Mouse (Mus musculus) forebrain, postnatal 0 days (tissue): ENCODE results near the gene Syt15. TPM values are rescaled to one million over a fixed set of nuclear protein-coding genes. Genes with fewer than 3 reads are reported as not detected.
A peak's percentile ranks its signal among the peaks of the same experiment; 100 is the strongest.

Experiments used
- ATAC-seq: fragments of 200-750 bp; cut with Nextera tagmentation; 2 replicates; pipeline ENCODE4 v1.8.0; 2017; ENCODE audit warnings: mild to moderate bottlenecking, moderate library complexity
- DNase-seq: peaks from one replicate; pipeline ENCODE4 v3.0.0-alpha.2; 2015
- H3K27ac ChIP-seq: fragments of 300-500 bp; sonication (generic); 2 replicates; pipeline ENCODE4 v1.5.1; 2014; ENCODE audit warnings: low read depth, mild to moderate bottlenecking, antibody characterized with exemption, low read length, moderate library complexity, mixed read lengths
- H3K27me3 ChIP-seq: fragments of 300-500 bp; sonication (generic); 2 replicates; pipeline ENCODE4 v1.6.1; 2014; ENCODE audit warnings: mild to moderate bottlenecking, low read length, mixed read lengths; ENCODE audit not compliant: insufficient read depth
- H3K36me3 ChIP-seq: fragments of 300-500 bp; sonication (generic); 2 replicates; pipeline ENCODE4 v1.6.1; 2014; ENCODE audit warnings: mild to moderate bottlenecking, moderate library complexity; ENCODE audit not compliant: insufficient read depth
- H3K4me1 ChIP-seq: fragments of 300-500 bp; sonication (generic); 2 replicates; pipeline ENCODE4 v1.6.1; 2014; ENCODE audit warnings: antibody characterized with exemption; ENCODE audit not compliant: insufficient read depth
- H3K4me2 ChIP-seq: fragments of 300-500 bp; sonication (generic); 2 replicates; pipeline ENCODE4 v1.6.1; 2014; ENCODE audit warnings: low read depth, mild to moderate bottlenecking, moderate library complexity
- H3K4me3 ChIP-seq: fragments of 300-500 bp; sonication (generic); 2 replicates; pipeline ENCODE4 v1.5.1; 2014; ENCODE audit warnings: low read depth, low read length, mixed read lengths
- H3K9ac ChIP-seq: fragments of 300-500 bp; sonication (generic); 2 replicates; pipeline ENCODE4 v1.6.1; 2014; ENCODE audit warnings: mild to moderate bottlenecking
- H3K9me3 ChIP-seq: fragments of 300-500 bp; sonication (generic); 2 replicates; pipeline ENCODE4 v1.6.1; 2016; ENCODE audit warnings: low read length
- CTCF ChIP-seq: sonication (generic); IDR thresholded peaks from 2 replicates; pipeline ENCODE4 v1.5.1; 2016; ENCODE audit warnings: antibody characterized with exemption, control low read depth, low read depth
- WGBS: fragments of 180-500 bp; shearing (Covaris S2); extraction: QIAGEN DNeasy Blood & Tissue Kit; methylation state at CpG from one replicate; pipeline ENCODE4 v1.1.7; 2014; 5-methylcytosine and 5-hydroxymethylcytosine counted together
- polyA plus RNA-seq: library from polyadenylated mRNA; unstranded; fragments of >200 nt; fragmentation: Nextera tagmentation; extraction: Ambion mirVana; gene quantifications from 2 replicates; pipeline ENCODE4 v1.2.1, GENCODE M21; 2015
- total RNA-seq: library from RNA; depleted of rRNA; stranded (reverse); fragments of >200 nt; gene quantifications from 2 replicates; pipeline ENCODE4 v1.2.3, GENCODE M21; 2014

Syt15 gene
- total and polyA plus RNA-seq, 2 experiments from 2014 or later = 0.65 to 1.0 TPM

DNA sequence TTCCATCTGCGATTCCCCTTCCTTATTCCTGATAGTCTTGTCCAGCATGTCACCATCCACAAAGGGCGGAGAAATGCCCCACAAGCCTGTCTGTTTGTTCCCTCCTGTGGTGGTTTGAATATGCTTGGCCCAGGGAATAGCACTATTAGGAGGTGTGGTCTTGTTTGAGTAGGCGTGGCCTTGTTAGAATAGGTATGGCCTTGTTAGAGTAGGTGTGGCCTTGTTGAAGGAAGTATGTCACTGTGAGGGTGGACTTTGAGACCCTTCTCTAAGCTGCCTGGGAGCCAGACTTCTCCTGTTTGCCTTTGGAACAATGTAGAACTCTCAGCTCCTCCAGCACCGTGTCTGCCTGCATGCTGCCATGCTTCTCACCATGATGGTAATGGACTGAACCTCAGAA lies 9.5 kb upstream of the Syt15 start:
- ATAC-seq (no peak), DNase-seq (no peak)
- WGBS = 90% methylated on average over 4 of the region's 4 CpGs
- H3K4me2 ChIP-seq = no peak overlapping the region
- no peak overlapping the region for H3K27ac ChIP-seq
- H3K9me3 ChIP-seq = no peaks in the 10 kb centered on the region
- H3K4me1 ChIP-seq = no peaks in the 10 kb centered on the region
- TF ChIP-seq CTCF = no peak
- H3K9ac ChIP-seq = no peak overlapping the region
- H3K4me3 ChIP-seq = no peak overlapping the region
- no peaks in the 10 kb centered on the region for H3K36me3 ChIP-seq
- no peaks in the 10 kb centered on the region for H3K27me3 ChIP-seq

DNA sequence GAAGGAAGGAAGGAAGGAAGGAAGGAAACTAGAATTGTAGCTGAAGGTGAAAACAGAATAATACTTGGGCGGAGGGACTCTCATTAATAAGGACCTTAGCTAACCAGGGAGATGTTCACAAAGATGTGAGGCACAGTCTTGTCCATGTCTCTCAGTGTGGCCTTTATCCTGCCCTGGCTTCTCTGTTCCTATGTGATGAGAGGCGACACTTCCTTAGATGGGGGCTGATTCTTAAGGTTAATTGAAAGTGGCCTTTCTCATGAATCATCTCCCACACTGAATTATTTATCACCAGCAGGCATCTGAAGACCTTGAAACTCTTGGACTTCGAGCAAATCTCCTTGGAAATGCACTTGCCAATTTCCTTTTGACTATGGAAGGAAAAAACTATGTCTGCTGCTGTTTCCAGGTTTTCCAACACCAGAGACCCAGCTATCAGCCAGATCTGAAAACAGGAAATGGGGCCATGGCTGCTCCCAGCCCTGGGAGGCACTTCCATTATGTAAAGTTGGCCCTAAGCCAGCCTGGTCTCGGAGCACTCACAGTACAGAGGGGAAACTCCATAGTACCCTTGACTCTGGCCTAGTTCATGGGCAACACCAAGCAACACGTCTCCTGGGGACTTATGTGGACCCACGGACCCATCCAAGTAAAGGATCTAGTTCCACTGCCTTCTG lies 3.8 kb upstream of the Syt15 start:
- no peak overlapping the region for H3K27ac ChIP-seq
- H3K9me3 ChIP-seq = no peaks in the 10 kb centered on the region
- no peak for TF ChIP-seq CTCF
- WGBS = 59% methylated on average over 6 of the region's 6 CpGs
- H3K4me2 ChIP-seq = no peak overlapping the region
- ATAC-seq = peak; percentile 43
- H3K9ac ChIP-seq = no peak overlapping the region
- peak; percentile 28 for DNase-seq
- no peaks in the 10 kb centered on the region for H3K4me1 ChIP-seq
- H3K27me3 ChIP-seq = peaks cover 7% of the 10 kb centered on the region; the same call in 1 of the 2 replicates
- H3K36me3 ChIP-seq = no peaks in the 10 kb centered on the region
- H3K4me3 ChIP-seq = no peak overlapping the region

DNA sequence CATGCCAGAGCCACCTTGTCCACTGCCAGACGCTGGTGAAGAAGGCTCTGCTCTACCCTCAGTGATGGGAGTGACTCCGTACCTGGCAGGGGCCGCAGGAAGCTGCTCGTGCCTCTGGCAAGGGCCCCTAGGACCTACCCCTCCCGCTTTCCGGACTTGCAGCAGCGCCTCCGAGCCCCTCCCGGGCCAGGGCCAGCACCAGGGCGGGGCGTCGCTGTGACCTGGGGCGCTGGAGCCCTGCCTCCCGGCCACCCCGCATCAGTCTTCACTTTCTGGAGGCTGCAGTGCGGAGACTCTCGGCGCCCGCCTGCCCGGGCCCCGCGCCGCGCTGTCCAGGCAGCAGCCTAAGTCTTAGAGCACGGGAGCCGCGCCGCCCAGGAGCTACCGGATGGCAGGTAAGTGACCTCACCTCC lies 397 bp downstream of the Syt15 start:
- Histone ChIP-seq H3K9ac (no peak overlapping the region), H3K4me2 (peak overlapping the region; percentile 32), H3K27me3 (peaks cover 7% of the 10 kb centered on the region; the same call in 1 of the 2 replicates), H3K4me3 (0 out of 2 replicates have a peak overlapping the region, but pooled peaks have one; percentile 1), H3K9me3 (no peaks in the 10 kb centered on the region), H3K4me1 (no peaks in the 10 kb centered on the region), H3K27ac (no peak overlapping the region), H3K36me3 (no peaks in the 10 kb centered on the region)
- ATAC-seq = no peak
- WGBS = 7% methylated on average over 29 of the region's 29 CpGs
- no peak for DNase-seq
- no peak for TF ChIP-seq CTCF

DNA sequence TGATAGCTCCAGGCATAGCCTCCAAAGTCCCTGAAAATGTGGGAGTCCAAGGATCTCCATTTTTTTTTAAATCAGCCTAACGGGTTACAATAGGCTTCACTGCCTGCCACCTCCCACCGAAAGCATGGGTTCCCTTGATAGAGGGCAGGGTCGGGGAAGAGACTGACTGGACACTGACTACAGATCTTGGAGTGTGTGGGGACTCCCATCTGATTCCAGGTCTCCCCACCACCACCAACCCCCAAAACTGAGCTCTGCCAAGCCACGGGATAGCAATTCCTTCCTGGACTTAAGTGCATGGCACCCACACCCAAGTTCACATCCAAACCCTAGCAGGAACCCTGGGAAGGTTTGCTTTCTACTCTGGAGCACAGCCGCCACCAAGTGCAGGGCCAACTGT lies 1.0 kb downstream of the Syt15 start:
- Histone ChIP-seq H3K9me3 (no peaks in the 10 kb centered on the region), H3K4me2 (no peak overlapping the region), H3K9ac (no peak overlapping the region), H3K4me3 (no peak overlapping the region), H3K4me1 (no peaks in the 10 kb centered on the region), H3K27me3 (peaks cover 7% of the 10 kb centered on the region; the same call in 1 of the 2 replicates), H3K36me3 (no peaks in the 10 kb centered on the region), H3K27ac (no peak overlapping the region)
- DNase-seq (no peak), ATAC-seq (no peak)
- TF ChIP-seq CTCF = no peak
- 70% methylated on average over 5 of the region's 5 CpGs for WGBS

DNA sequence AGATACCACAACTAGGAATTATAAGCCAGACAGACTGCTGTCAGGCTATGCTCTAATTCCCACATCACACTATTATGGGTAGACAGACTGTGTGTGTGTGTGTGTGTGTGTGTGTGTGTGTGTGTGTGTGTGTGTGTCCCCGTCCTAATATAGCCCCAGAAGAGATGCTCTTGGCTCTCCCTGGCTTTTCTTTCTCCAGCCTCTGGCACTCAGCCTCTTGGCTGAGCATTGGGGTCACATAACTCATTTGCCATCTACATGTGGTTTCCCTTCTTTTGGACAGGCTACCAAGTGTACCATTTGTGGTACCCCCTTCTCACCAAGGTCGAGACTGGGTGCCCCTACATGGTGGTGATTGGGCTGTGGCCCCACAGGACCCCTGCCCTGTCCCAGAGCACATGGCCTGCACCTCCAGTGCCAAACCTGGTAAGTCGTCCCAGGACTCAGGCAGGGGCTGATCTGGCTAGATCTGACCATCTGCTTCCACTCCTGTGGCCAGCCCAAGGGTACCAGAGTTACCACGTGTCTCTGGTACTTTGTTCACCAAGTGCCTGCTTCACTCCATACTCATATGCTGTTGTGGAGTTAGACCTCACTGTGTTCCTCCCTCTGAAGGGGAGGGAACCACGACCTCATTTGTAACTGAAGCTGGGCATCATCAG lies 2.2 kb downstream of the Syt15 start:
- DNase-seq (no peak), ATAC-seq (no peak)
- H3K4me3 ChIP-seq = no peak overlapping the region
- no peaks in the 10 kb centered on the region for H3K4me1 ChIP-seq
- H3K27me3 ChIP-seq = peaks cover 7% of the 10 kb centered on the region; the same call in 1 of the 2 replicates
- no peak overlapping the region for H3K27ac ChIP-seq
- H3K9ac ChIP-seq = no peak overlapping the region
- H3K36me3 ChIP-seq = no peaks in the 10 kb centered on the region
- H3K9me3 ChIP-seq = no peaks in the 10 kb centered on the region
- no peak for TF ChIP-seq CTCF
- WGBS = 63% methylated on average over 5 of the region's 5 CpGs
- no peak overlapping the region for H3K4me2 ChIP-seq

DNA sequence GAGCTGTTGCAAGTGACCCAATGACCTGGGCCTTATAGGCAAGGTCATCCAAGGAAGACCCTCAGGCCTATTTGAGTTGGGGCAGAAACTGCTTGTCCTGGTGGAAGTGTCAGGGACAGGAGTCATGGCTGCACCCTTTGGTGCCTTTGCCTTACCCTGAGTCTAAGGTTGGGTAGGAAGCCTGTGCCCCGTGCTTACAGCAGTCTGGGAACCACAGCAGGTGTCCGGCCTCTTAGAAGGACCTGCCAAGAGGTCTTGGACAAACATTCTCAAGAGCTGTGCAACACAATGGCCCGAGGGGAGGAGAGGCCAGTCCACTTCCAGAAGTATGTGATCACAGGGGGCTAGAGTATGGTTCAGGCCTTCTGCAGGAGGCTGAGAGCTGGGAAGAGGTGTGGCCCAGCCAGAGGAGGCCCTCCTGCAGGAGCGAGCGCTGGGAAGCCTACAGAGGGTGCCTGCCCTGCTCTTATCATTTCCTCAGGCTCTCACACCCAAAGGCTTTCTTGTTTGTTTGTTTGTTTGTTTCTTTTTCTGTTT lies 4.0 kb downstream of the Syt15 start:
- DNase-seq = no peak

DNA sequence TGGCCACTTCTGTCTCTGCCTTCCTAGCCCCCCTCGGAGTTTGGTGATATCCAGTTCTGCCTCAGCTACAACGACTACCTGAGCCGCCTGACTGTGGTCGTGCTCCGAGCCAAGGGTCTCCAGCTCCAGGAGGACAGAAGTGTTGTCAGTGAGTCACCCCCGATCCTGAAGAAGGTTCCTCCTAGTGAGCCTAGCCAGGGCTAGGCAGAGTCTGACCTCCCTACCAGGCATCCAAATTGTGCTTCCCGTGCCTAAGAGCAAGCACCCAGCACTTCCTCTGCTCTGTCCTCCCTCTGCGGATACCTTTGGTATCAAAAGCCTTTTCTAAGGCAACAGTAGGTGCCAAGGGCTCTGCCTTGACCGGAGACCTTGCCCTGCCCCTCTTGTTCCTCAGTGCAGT lies 6.6 kb downstream of the Syt15 start:
- DNase-seq = no peak
- no peaks in the 10 kb centered on the region for H3K27me3 ChIP-seq
- H3K27ac ChIP-seq = no peak overlapping the region
- no peaks in the 10 kb centered on the region for H3K9me3 ChIP-seq
- H3K4me3 ChIP-seq = no peak overlapping the region
- no peaks in the 10 kb centered on the region for H3K4me1 ChIP-seq
- no peak overlapping the region for H3K4me2 ChIP-seq
- no peak for TF ChIP-seq CTCF
- no peak for ATAC-seq
- H3K36me3 ChIP-seq = no peaks in the 10 kb centered on the region
- H3K9ac ChIP-seq = no peak overlapping the region
- WGBS = 87% methylated on average over 9 of the region's 9 CpGs

More for the DNA sequence above, 4.0 kb downstream of the Syt15 start:
- Histone ChIP-seq H3K9me3 (no peaks in the 10 kb centered on the region), H3K4me1 (no peaks in the 10 kb centered on the region), H3K36me3 (no peaks in the 10 kb centered on the region), H3K4me2 (no peak overlapping the region), H3K27me3 (peaks cover 7% of the 10 kb centered on the region; the same call in 1 of the 2 replicates), H3K27ac (no peak overlapping the region), H3K9ac (no peak overlapping the region), H3K4me3 (no peak overlapping the region)
- no peak for TF ChIP-seq CTCF
- no peak for ATAC-seq
- WGBS = 69% methylated on average over 5 of the region's 5 CpGs
